Mouse (Mus musculus) midbrain, postnatal 0 days (tissue): Measurements from ENCODE around the gene Trio. TPM values are rescaled to one million over a fixed set of nuclear protein-coding genes. Genes with fewer than 3 reads are reported as not detected.

Experiments
- ATAC-seq: fragments of 200-750 bp; cut with Nextera tagmentation; 2 replicates; pipeline ENCODE4 v1.8.0; 2017; ENCODE audit warnings: moderate number of reproducible peaks, mild to moderate bottlenecking, moderate TSS enrichment, moderate library complexity; ENCODE audit not compliant: low FRiP score
- DNase-seq: peaks from one replicate; pipeline ENCODE4 v3.0.0-alpha.2; 2015; ENCODE audit warnings: low spot score
- H3K27ac ChIP-seq: fragments of 300-500 bp; sonication (generic); 2 replicates; pipeline ENCODE4 v1.5.1; 2014; ENCODE audit warnings: low read depth, mild to moderate bottlenecking, low read length, mixed read lengths
- H3K27me3 ChIP-seq: fragments of 300-500 bp; sonication (generic); 2 replicates; pipeline ENCODE4 v1.6.1; 2014; ENCODE audit warnings: low read length, control low read depth, mixed read lengths; ENCODE audit not compliant: insufficient read depth
- H3K36me3 ChIP-seq: fragments of 300-500 bp; sonication (generic); 2 replicates; pipeline ENCODE4 v1.6.1; 2014; ENCODE audit warnings: low read length, control low read depth, mixed read lengths; ENCODE audit not compliant: insufficient read depth
- H3K4me1 ChIP-seq: fragments of 300-500 bp; sonication (generic); 2 replicates; pipeline ENCODE4 v1.6.1; 2014; ENCODE audit warnings: mild to moderate bottlenecking, control low read depth, antibody characterized with exemption, low read length, mixed read lengths; ENCODE audit not compliant: insufficient read depth
- H3K4me2 ChIP-seq: fragments of 300-500 bp; sonication (generic); 2 replicates; pipeline ENCODE4 v1.6.1; 2014; ENCODE audit warnings: low read depth, mild to moderate bottlenecking, low read length, mixed read lengths; ENCODE audit not compliant: poor library complexity, severe bottlenecking
- H3K4me3 ChIP-seq: fragments of 300-500 bp; sonication (generic); 2 replicates; pipeline ENCODE4 v1.5.1; 2014; ENCODE audit warnings: low read depth, mild to moderate bottlenecking, low read length, moderate library complexity
- H3K9ac ChIP-seq: fragments of 300-500 bp; sonication (generic); replicated peaks from 2 replicates; pipeline ENCODE4 v1.6.1; 2014; ENCODE audit warnings: mild to moderate bottlenecking, low read length, moderate library complexity, mixed read lengths; ENCODE audit not compliant: poor library complexity, severe bottlenecking
- H3K9me3 ChIP-seq: fragments of 300-500 bp; sonication (generic); 2 replicates; pipeline ENCODE4 v1.6.1; 2016; ENCODE audit warnings: low read length, control low read depth
- CTCF ChIP-seq: IDR thresholded peaks from 2 replicates; pipeline ENCODE4 v1.5.1; 2016; ENCODE audit warnings: antibody characterized with exemption, mild to moderate bottlenecking
- WGBS: fragments of 180-500 bp; shearing (Covaris S2); extraction: QIAGEN DNeasy Blood & Tissue Kit; methylation state at CpG from one replicate; pipeline ENCODE4 v1.1.7; 2014; 5-methylcytosine and 5-hydroxymethylcytosine counted together
- polyA plus RNA-seq: library from polyadenylated mRNA; unstranded; fragments of >200 nt; fragmentation: Nextera tagmentation; extraction: Ambion mirVana; gene quantifications from 2 replicates; pipeline ENCODE4 v1.2.1, GENCODE M21; 2015
- total RNA-seq: library from RNA; depleted of rRNA; stranded (reverse); fragments of >200 nt; gene quantifications from 2 replicates; pipeline ENCODE4 v1.2.3, GENCODE M21; 2014

Gene Trio
- total and polyA plus RNA-seq, 2 experiments from 2014 or later = 23.3 to 213 TPM

DNA sequence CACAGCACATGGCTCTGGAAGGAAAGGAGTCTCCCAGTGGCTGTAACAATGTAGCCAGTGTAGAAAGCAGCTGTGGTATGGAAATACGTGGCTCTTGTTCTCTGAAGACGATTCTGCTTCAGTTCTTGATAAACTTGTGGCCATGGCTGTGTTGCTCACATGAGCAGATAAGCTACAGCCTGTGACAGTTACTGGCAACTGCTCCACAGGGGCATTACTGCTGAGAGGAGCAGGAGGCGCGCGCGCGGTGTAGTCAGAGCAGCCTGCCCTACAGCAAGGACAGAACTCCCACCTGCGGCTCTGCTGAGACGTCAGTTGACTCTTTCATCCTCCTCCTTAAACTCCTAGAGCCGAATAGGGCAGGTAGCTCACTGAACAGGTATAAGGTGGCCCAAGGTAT lies 153.9 kb downstream of the Trio start:
- ATAC-seq = no peak
- Histone ChIP-seq H3K4me1 (no peaks in the 10 kb centered on the region), H3K27ac (no peak overlapping the region), H3K4me2 (no peak overlapping the region), H3K36me3 (peaks cover 32% of the 10 kb centered on the region; the same call in 1 of the 2 replicates), H3K4me3 (no peak overlapping the region), H3K9ac (no peak overlapping the region), H3K27me3 (no peaks in the 10 kb centered on the region), H3K9me3 (no peaks in the 10 kb centered on the region)
- WGBS = 88% methylated on average over 10 of the region's 10 CpGs
- DNase-seq = no peak
- TF ChIP-seq CTCF = no peak

- no peak overlapping the region for H3K4me2 ChIP-seq
- 90% methylated on average over 13 of the region's 13 CpGs for WGBS
- no peaks in the 10 kb centered on the region for H3K27me3 ChIP-seq
- DNase-seq (no peak), ATAC-seq (no peak)
- H3K9me3 ChIP-seq = no peaks in the 10 kb centered on the region
- no peak overlapping the region for H3K4me3 ChIP-seq
- H3K9ac ChIP-seq = no peak overlapping the region
- peaks cover 32% of the 10 kb centered on the region; the same call in 1 of the 2 replicates for H3K36me3 ChIP-seq
- no peak for TF ChIP-seq CTCF
- H3K27ac ChIP-seq = no peak overlapping the region
- no peaks in the 10 kb centered on the region for H3K4me1 ChIP-seq
Measured at GRCm38 (mm10) chr15:27871260-27871659, 154.4 kb downstream of the Trio start.

- 93% methylated on average over 4 of the region's 4 CpGs for WGBS
- Histone ChIP-seq H3K27ac (no peak overlapping the region), H3K36me3 (peaks cover 44% of the 10 kb centered on the region; the same call in 1 of the 2 replicates), H3K4me3 (no peak overlapping the region), H3K4me2 (no peak overlapping the region), H3K9ac (no peak overlapping the region), H3K27me3 (no peaks in the 10 kb centered on the region), H3K9me3 (no peaks in the 10 kb centered on the region), H3K4me1 (no peaks in the 10 kb centered on the region)
- no peak for DNase-seq
- TF ChIP-seq CTCF = no peak
- ATAC-seq = no peak
Measured at GRCm38 (mm10) chr15:27869001-27869400, 156.6 kb downstream of the Trio start.

- no peak overlapping the region for H3K4me2 ChIP-seq
- H3K9me3 ChIP-seq = no peaks in the 10 kb centered on the region
- H3K27me3 ChIP-seq = no peaks in the 10 kb centered on the region
- H3K4me1 ChIP-seq = no peaks in the 10 kb centered on the region
- H3K9ac ChIP-seq = no peak overlapping the region
- TF ChIP-seq CTCF = no peak
- DNase-seq (no peak), ATAC-seq (no peak)
- H3K36me3 ChIP-seq = peaks cover 45% of the 10 kb centered on the region; the same call in 1 of the 2 replicates
- WGBS = 91% methylated on average over 7 of the region's 7 CpGs
- no peak overlapping the region for H3K27ac ChIP-seq
- H3K4me3 ChIP-seq = no peak overlapping the region
Measured at GRCm38 (mm10) chr15:27867831-27868230, 157.8 kb downstream of the Trio start.

DNA sequence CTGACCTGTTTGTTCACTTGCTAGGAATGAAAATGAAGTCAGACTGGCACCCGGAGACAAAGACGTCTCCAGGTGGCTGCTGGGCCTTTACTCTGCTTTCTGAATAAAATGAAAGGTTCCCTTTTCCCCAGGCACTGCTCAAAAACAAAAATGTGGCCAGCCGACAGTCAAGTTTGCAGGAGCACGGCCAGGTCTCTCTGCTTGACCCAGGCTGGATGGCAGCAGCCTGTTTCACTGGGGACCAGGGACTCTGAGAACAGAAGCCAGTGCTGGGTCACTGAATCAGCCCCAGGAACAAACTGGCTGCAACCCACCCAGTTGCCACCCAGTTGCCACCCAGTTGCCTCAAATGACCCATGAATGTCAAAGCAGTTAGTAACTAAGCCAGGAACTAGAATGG lies 159.2 kb downstream of the Trio start:
- H3K9ac ChIP-seq = no peak overlapping the region
- H3K27me3 ChIP-seq = no peaks in the 10 kb centered on the region
- peak overlapping the region; percentile 43 for H3K27ac ChIP-seq
- no peak for TF ChIP-seq CTCF
- H3K36me3 ChIP-seq = peaks cover 42% of the 10 kb centered on the region; the same call in 1 of the 2 replicates
- ATAC-seq = no peak
- DNase-seq = no peak
- 60% methylated on average over 4 of the region's 4 CpGs for WGBS
- H3K4me3 ChIP-seq = no peak overlapping the region
- H3K4me1 ChIP-seq = no peaks in the 10 kb centered on the region
- H3K9me3 ChIP-seq = no peaks in the 10 kb centered on the region
- no peak overlapping the region for H3K4me2 ChIP-seq

GRCm38 (mm10) chr15:27866053-27866452 lies 159.6 kb downstream of the Trio start:
- H3K27me3 ChIP-seq = no peaks in the 10 kb centered on the region
- H3K4me3 ChIP-seq = no peak overlapping the region
- H3K9me3 ChIP-seq = no peaks in the 10 kb centered on the region
- no peak overlapping the region for H3K4me2 ChIP-seq
- no peaks in the 10 kb centered on the region for H3K4me1 ChIP-seq
- peak overlapping the region; percentile 43 for H3K27ac ChIP-seq
- no peak overlapping the region for H3K9ac ChIP-seq
- ATAC-seq (no peak), DNase-seq (no peak)
- 85% methylated on average over 6 of the region's 6 CpGs for WGBS
- peaks cover 39% of the 10 kb centered on the region; the same call in 1 of the 2 replicates for H3K36me3 ChIP-seq
- TF ChIP-seq CTCF = no peak
